Mouse (Mus musculus): Measurements from ENCODE around the gene Gnat2. TPM values are rescaled to one million over a fixed set of nuclear protein-coding genes. Genes with fewer than 3 reads are reported as not detected.
A peak's percentile ranks its signal among the peaks of the same experiment; 100 is the strongest.

The Gnat2 gene
- total and polyA plus RNA-seq, 2 experiments from 2014 or later, result 1.1 TPM; not detected in 1

- Histone ChIP-seq H3K4me3 (ENCODE audit: low read depth, low read length) (peak overlapping the region; percentile 26), H3K27ac (ENCODE audit: low read depth) (peak overlapping the region; percentile 1; the same call in 1 of the 2 replicates), H3K4me2 (ENCODE audit: low read depth, low read length) (peak overlapping the region; percentile 54), H3K36me3 (replicated peaks; ENCODE audit: control insufficient read depth, insufficient read depth, low read length) (peaks cover 7% of the 10 kb centered on the region; the same call in 1 of the 2 replicates), H3K27me3 (ENCODE audit: control insufficient read depth, insufficient read depth, low read length) (no peaks in the 10 kb centered on the region), H3K4me1 (ENCODE audit: control insufficient read depth, insufficient read depth) (peaks cover 4% of the 10 kb centered on the region; the same call in 1 of the 2 replicates), H3K9ac (replicated peaks; ENCODE audit: low read depth, low read length) (no peak overlapping the region), H3K9me3 (replicated peaks; ENCODE audit: control insufficient read depth, low read length) (no peaks in the 10 kb centered on the region)
- DNase-seq (ENCODE audit: low spot score) (no peak), ATAC-seq (ENCODE audit: insufficient read depth, low read depth) (peak; percentile 61; the same call in 1 of the 2 replicates)
- TF ChIP-seq CTCF (IDR thresholded peaks at IDR 0.05; ENCODE audit: low read depth), result no peak
- TF ChIP-seq EP300 (IDR thresholded peaks at IDR 0.05; ENCODE audit: low read depth), result no peak
- 36% methylated on average over 13 of the region's 13 CpGs for WGBS
Measured at GRCm38 (mm10) chr3:108069231-108069870, 23.2 kb upstream of the Gnat2 start.

- Histone ChIP-seq H3K4me2 (ENCODE audit: low read depth, low read length) (peak overlapping the region; percentile 54), H3K27me3 (ENCODE audit: control insufficient read depth, insufficient read depth, low read length) (no peaks in the 10 kb centered on the region), H3K4me1 (ENCODE audit: control insufficient read depth, insufficient read depth) (peaks cover 4% of the 10 kb centered on the region; the same call in 1 of the 2 replicates), H3K36me3 (replicated peaks; ENCODE audit: control insufficient read depth, insufficient read depth, low read length) (peaks cover 18% of the 10 kb centered on the region), H3K27ac (ENCODE audit: low read depth) (no peak overlapping the region), H3K9me3 (replicated peaks; ENCODE audit: control insufficient read depth, low read length) (no peaks in the 10 kb centered on the region), H3K4me3 (ENCODE audit: low read depth, low read length) (no peak overlapping the region; the same call in 1 of the 2 replicates), H3K9ac (replicated peaks; ENCODE audit: low read depth, low read length) (no peak overlapping the region)
- ATAC-seq (ENCODE audit: insufficient read depth, low read depth), result peak; percentile 67
- DNase-seq (ENCODE audit: low spot score), result peak; percentile 62
- 62% methylated on average over 10 of the region's 10 CpGs for WGBS
- TF ChIP-seq EP300 (IDR thresholded peaks at IDR 0.05; ENCODE audit: low read depth), result no peak
- peak; percentile 85 for TF ChIP-seq CTCF (IDR thresholded peaks at IDR 0.05; ENCODE audit: low read depth)
Measured at GRCm38 (mm10) chr3:108070295-108071293, 22.0 kb upstream of the Gnat2 start.

GRCm38 (mm10) chr3:108072983-108073569, 19.5 kb upstream of the Gnat2 start:
- 70% methylated on average over 10 of the region's 10 CpGs for WGBS
- no peak overlapping the region for H3K4me3 ChIP-seq (ENCODE audit: low read depth, low read length)
- no peak overlapping the region for H3K27ac ChIP-seq (ENCODE audit: low read depth)
- no peaks in the 10 kb centered on the region for H3K9me3 ChIP-seq (replicated peaks; ENCODE audit: control insufficient read depth, low read length)
- DNase-seq (ENCODE audit: low spot score), result no peak
- H3K9ac ChIP-seq (replicated peaks; ENCODE audit: low read depth, low read length), result no peak overlapping the region
- TF ChIP-seq CTCF (IDR thresholded peaks at IDR 0.05; ENCODE audit: low read depth) (no peak), EP300 (IDR thresholded peaks at IDR 0.05; ENCODE audit: low read depth) (no peak)
- H3K4me1 ChIP-seq (ENCODE audit: control insufficient read depth, insufficient read depth), result peaks cover 4% of the 10 kb centered on the region; the same call in 1 of the 2 replicates
- no peak overlapping the region for H3K4me2 ChIP-seq (ENCODE audit: low read depth, low read length)
- peaks cover 42% of the 10 kb centered on the region for H3K36me3 ChIP-seq (replicated peaks; ENCODE audit: control insufficient read depth, insufficient read depth, low read length)
- no peaks in the 10 kb centered on the region for H3K27me3 ChIP-seq (ENCODE audit: control insufficient read depth, insufficient read depth, low read length)
- ATAC-seq (ENCODE audit: insufficient read depth, low read depth), result no peak

- H3K27me3 ChIP-seq (ENCODE audit: control insufficient read depth, insufficient read depth, low read length), result no peaks in the 10 kb centered on the region
- no peak overlapping the region for H3K4me2 ChIP-seq (ENCODE audit: low read depth, low read length)
- ATAC-seq (ENCODE audit: insufficient read depth, low read depth), result no peak
- no peaks in the 10 kb centered on the region for H3K9me3 ChIP-seq (replicated peaks; ENCODE audit: control insufficient read depth, low read length)
- H3K27ac ChIP-seq (ENCODE audit: low read depth), result no peak overlapping the region
- H3K36me3 ChIP-seq (replicated peaks; ENCODE audit: control insufficient read depth, insufficient read depth, low read length), result peaks cover 68% of the 10 kb centered on the region
- peaks cover 5% of the 10 kb centered on the region; the same call in 1 of the 2 replicates for H3K4me1 ChIP-seq (ENCODE audit: control insufficient read depth, insufficient read depth)
- no peak for TF ChIP-seq EP300 (IDR thresholded peaks at IDR 0.05; ENCODE audit: low read depth)
- TF ChIP-seq CTCF (IDR thresholded peaks at IDR 0.05; ENCODE audit: low read depth), result no peak
- no peak overlapping the region for H3K9ac ChIP-seq (replicated peaks; ENCODE audit: low read depth, low read length)
- no peak for DNase-seq (ENCODE audit: low spot score)
- no peak overlapping the region for H3K4me3 ChIP-seq (ENCODE audit: low read depth, low read length)
- WGBS, result 89% methylated on average over 9 of the region's 9 CpGs
Measured at GRCm38 (mm10) chr3:108076836-108077235, 15.8 kb upstream of the Gnat2 start.

- peaks cover 30% of the 10 kb centered on the region for H3K4me1 ChIP-seq (ENCODE audit: control insufficient read depth, insufficient read depth)
- 38% methylated on average over 4 of the region's 4 CpGs for WGBS
- no peak overlapping the region; the same call in 1 of the 2 replicates for H3K4me3 ChIP-seq (ENCODE audit: low read depth, low read length)
- H3K9ac ChIP-seq (replicated peaks; ENCODE audit: low read depth, low read length), result peak overlapping the region; percentile 17; the same call in 1 of the 2 replicates
- ATAC-seq (ENCODE audit: insufficient read depth, low read depth) (no peak), DNase-seq (ENCODE audit: low spot score) (no peak)
- H3K9me3 ChIP-seq (replicated peaks; ENCODE audit: control insufficient read depth, low read length), result no peaks in the 10 kb centered on the region
- no peaks in the 10 kb centered on the region for H3K27me3 ChIP-seq (ENCODE audit: control insufficient read depth, insufficient read depth, low read length)
- peaks cover 40% of the 10 kb centered on the region for H3K36me3 ChIP-seq (replicated peaks; ENCODE audit: control insufficient read depth, insufficient read depth, low read length)
- H3K4me2 ChIP-seq (ENCODE audit: low read depth, low read length), result peak overlapping the region; percentile 40
- TF ChIP-seq CTCF (IDR thresholded peaks at IDR 0.05; ENCODE audit: low read depth) (no peak), EP300 (IDR thresholded peaks at IDR 0.05; ENCODE audit: low read depth) (no peak)
- H3K27ac ChIP-seq (ENCODE audit: low read depth), result peak overlapping the region; percentile 44
Measured at GRCm38 (mm10) chr3:108081681-108082080, 10.9 kb upstream of the Gnat2 start.
